ENCODE assay signal across 25 mouse cellular contexts in the genomic region with DNA sequence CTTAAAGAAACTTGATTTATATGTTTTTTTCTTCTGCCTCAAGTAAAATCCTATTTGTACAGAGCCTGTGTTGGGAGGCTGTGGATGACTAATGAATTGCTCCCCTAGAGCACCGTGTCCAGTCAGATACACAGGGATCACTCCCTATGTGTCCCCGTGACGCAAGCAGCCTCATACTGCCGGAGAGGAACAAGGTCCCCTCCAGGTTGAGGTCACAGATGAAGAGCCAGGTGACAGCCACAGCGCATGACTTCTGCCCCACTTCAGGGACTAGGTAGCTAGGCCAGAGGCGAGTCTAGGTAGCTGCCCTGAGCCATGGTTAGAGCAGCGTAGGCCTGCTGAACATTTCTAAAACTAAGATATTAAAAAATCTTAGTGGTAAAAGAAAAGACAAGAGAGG.
"Had no signal": no experiment of that assay in that cellular context is flagged by ENCODE, and none has a peak within 500 bp of the region (broad histone marks: within the 10 kb centered on the region; RNA-seq: fewer than 3 reads in every experiment).

No protein-coding gene starts in this region.

- H3K4me2 ChIP-seq: heart, embryonic 11.5 days; heart, embryonic 13.5 days; heart, embryonic 15.5 days; hindbrain, embryonic 13.5 days; hindbrain, embryonic 15.5 days; kidney, embryonic 15.5 days; limb, embryonic 13.5 days; limb, embryonic 15.5 days had no signal

- H3K27ac ChIP-seq: heart, adult 2 months; hindbrain, embryonic 13.5 days; hindbrain, embryonic 15.5 days; hindbrain, postnatal 0 days; kidney, embryonic 15.5 days; kidney, postnatal 0 days; limb, embryonic 13.5 days; limb, embryonic 15.5 days had no signal

- ATAC-seq: hindbrain, postnatal 0 days; intestine, embryonic 16.5 days had no signal

- H3K4me3 ChIP-seq: heart, adult 2 months; heart, embryonic 13.5 days; heart, embryonic 15.5 days; hindbrain, embryonic 13.5 days; hindbrain, embryonic 15.5 days; kidney, embryonic 15.5 days; limb, embryonic 13.5 days; limb, embryonic 15.5 days had no signal

- DNase-seq: gastrocnemius, postnatal 14 days; gastrocnemius, postnatal 36 days; heart, adult 11 months; heart, adult 2 months; heart, postnatal 14 days; heart, postnatal 36 days; kidney, adult 11 months; kidney, adult 2 months; kidney, adult 9 months; kidney, postnatal 14 days; kidney, postnatal 36 days; layer of hippocampus, adult 9-11 months; layer of hippocampus, postnatal 36 days; left cerebral cortex, postnatal 4 days had no signal

- H3K27me3 ChIP-seq: heart, embryonic 13.5 days; heart, embryonic 15.5 days; hindbrain, embryonic 13.5 days; hindbrain, embryonic 15.5 days; kidney, embryonic 15.5 days; limb, embryonic 13.5 days; limb, embryonic 15.5 days had no signal

- H3K9ac ChIP-seq: heart, embryonic 13.5 days; heart, embryonic 15.5 days; hindbrain, embryonic 13.5 days; hindbrain, embryonic 15.5 days; kidney, embryonic 15.5 days; limb, embryonic 13.5 days; limb, embryonic 15.5 days had no signal

- H3K9me3 ChIP-seq: heart, embryonic 13.5 days; heart, embryonic 15.5 days; hindbrain, embryonic 13.5 days; hindbrain, embryonic 15.5 days; kidney, embryonic 15.5 days; limb, embryonic 13.5 days; limb, embryonic 15.5 days had no signal
